ENCODE assay signal across 21 mouse cellular contexts in genomic region chr17:56767531-56768135, GRCm38 (mm10). TPM values are rescaled to one million over a fixed set of nuclear protein-coding genes. Genes with fewer than 3 reads are reported as not detected.
"Had no signal": no experiment of that assay in that cellular context is flagged by ENCODE, and none has a peak within 500 bp of the region (broad histone marks: within the 10 kb centered on the region; RNA-seq: fewer than 3 reads in every experiment).

No protein-coding gene starts in this region.

- H3K4me2 ChIP-seq: kidney, embryonic 15.5 days; limb, embryonic 12.5 days; limb, embryonic 15.5 days; liver, embryonic 11.5 days; lung, embryonic 14.5 days; midbrain, embryonic 12.5 days; midbrain, embryonic 15.5 days; neural tube, embryonic 12.5 days; neural tube, embryonic 15.5 days; stomach, embryonic 15.5 days had no signal

- H3K27ac ChIP-seq: kidney, embryonic 15.5 days; limb, embryonic 12.5 days; limb, embryonic 15.5 days; liver, embryonic 14.5 days; macrophage; midbrain, embryonic 12.5 days; midbrain, embryonic 15.5 days; neural tube, embryonic 12.5 days; neural tube, embryonic 15.5 days; stomach, embryonic 15.5 days had no signal

- H3K4me3 ChIP-seq: kidney, embryonic 15.5 days; limb, embryonic 12.5 days; limb, embryonic 15.5 days; midbrain, embryonic 12.5 days; midbrain, embryonic 15.5 days; neural tube, embryonic 12.5 days; neural tube, embryonic 15.5 days; stomach, embryonic 15.5 days had no signal

- DNase-seq: kidney, postnatal 10 days; kidney, postnatal 36 days; left cerebral cortex, postnatal 4 days; liver, postnatal 0 days; lung, embryonic 14.5 days; retina, postnatal 1 day; right cerebral cortex, postnatal 25 days; spleen, adult 18-20 months; thymus, postnatal 25 days had no signal

- ATAC-seq: liver, postnatal 0 days; lung, postnatal 0 days; midbrain, embryonic 15.5 days had no signal

- H3K27me3 ChIP-seq: kidney, embryonic 15.5 days; limb, embryonic 12.5 days; limb, embryonic 15.5 days; midbrain, embryonic 12.5 days; midbrain, embryonic 15.5 days; neural tube, embryonic 12.5 days; neural tube, embryonic 15.5 days; stomach, embryonic 15.5 days had no signal

- H3K9ac ChIP-seq: kidney, embryonic 15.5 days; limb, embryonic 12.5 days; limb, embryonic 15.5 days; liver, embryonic 14.5 days; liver, postnatal 0 days; lung, embryonic 14.5 days; midbrain, embryonic 12.5 days; midbrain, embryonic 15.5 days; neural tube, embryonic 12.5 days; neural tube, embryonic 15.5 days; stomach, embryonic 15.5 days had no signal

- H3K9me3 ChIP-seq: kidney, embryonic 15.5 days; limb, embryonic 12.5 days; limb, embryonic 15.5 days; midbrain, embryonic 12.5 days; midbrain, embryonic 15.5 days; neural tube, embryonic 12.5 days; neural tube, embryonic 15.5 days; stomach, embryonic 15.5 days had no signal

RNA-seq across cellular contexts. Expression of gene Prr22, which starts 2.4 kb away (rescaled TPM):
- polyA plus RNA-seq: macrophage had no signal

RNA-seq across cellular contexts. Expression of gene Nrtn, which starts 10.3 kb away (rescaled TPM):
- polyA plus RNA-seq: macrophage had no signal
